Mouse (Mus musculus) neural tube, embryonic 13.5 days (tissue): ENCODE results near the gene Kazald1. TPM values are rescaled to one million over a fixed set of nuclear protein-coding genes. Genes with fewer than 3 reads are reported as not detected.

Experiments used
- ATAC-seq: fragments of 200-750 bp; cut with Nextera tagmentation; 2 replicates; pipeline ENCODE4 v1.8.0; 2017; ENCODE audit warnings: low read depth, mild to moderate bottlenecking, moderate TSS enrichment, moderate library complexity
- H3K27ac ChIP-seq: fragments of 300-500 bp; sonication (generic); replicated peaks from 2 replicates; pipeline ENCODE4 v1.5.1; 2015; ENCODE audit warnings: moderate library complexity, mild to moderate bottlenecking, inconsistent platforms
- H3K27me3 ChIP-seq: fragments of 300-500 bp; sonication (generic); 2 replicates; pipeline ENCODE4 v1.6.1; 2015; ENCODE audit warnings: mild to moderate bottlenecking, inconsistent platforms
- H3K36me3 ChIP-seq: fragments of 300-500 bp; sonication (generic); 2 replicates; pipeline ENCODE4 v1.6.1; 2015; ENCODE audit warnings: mild to moderate bottlenecking, inconsistent platforms
- H3K4me1 ChIP-seq: fragments of 300-500 bp; sonication (generic); replicated peaks from 2 replicates; pipeline ENCODE4 v1.6.1; 2015; ENCODE audit warnings: inconsistent platforms
- H3K4me2 ChIP-seq: fragments of 300-500 bp; sonication (generic); 2 replicates; pipeline ENCODE4 v1.6.1; 2015; ENCODE audit warnings: inconsistent platforms, mild to moderate bottlenecking, moderate library complexity
- H3K4me3 ChIP-seq: fragments of 300-500 bp; sonication (generic); 2 replicates; pipeline ENCODE4 v1.5.1; 2015; ENCODE audit warnings: mild to moderate bottlenecking, inconsistent platforms
- H3K9ac ChIP-seq: fragments of 300-500 bp; sonication (generic); 2 replicates; pipeline ENCODE4 v1.6.1; 2015; ENCODE audit warnings: moderate library complexity, mild to moderate bottlenecking, inconsistent platforms
- H3K9me3 ChIP-seq: fragments of 300-500 bp; sonication (generic); 2 replicates; pipeline ENCODE4 v1.6.1; 2016; ENCODE audit warnings: inconsistent platforms
- WGBS: fragments of 180-500 bp; shearing (Covaris S2); methylation state at CpG from one replicate; pipeline ENCODE4 v1.1.7; 2015; 5-methylcytosine and 5-hydroxymethylcytosine counted together
- polyA plus RNA-seq: library from polyadenylated mRNA; unstranded; fragments of >200 nt; fragmentation: Nextera tagmentation; extraction: Ambion mirVana; gene quantifications from 2 replicates; pipeline ENCODE4 v1.2.1, GENCODE M21; 2015

Gene Kazald1
- polyA plus RNA-seq, 1 experiment from 2014 or later, result 2.5 TPM

DNA sequence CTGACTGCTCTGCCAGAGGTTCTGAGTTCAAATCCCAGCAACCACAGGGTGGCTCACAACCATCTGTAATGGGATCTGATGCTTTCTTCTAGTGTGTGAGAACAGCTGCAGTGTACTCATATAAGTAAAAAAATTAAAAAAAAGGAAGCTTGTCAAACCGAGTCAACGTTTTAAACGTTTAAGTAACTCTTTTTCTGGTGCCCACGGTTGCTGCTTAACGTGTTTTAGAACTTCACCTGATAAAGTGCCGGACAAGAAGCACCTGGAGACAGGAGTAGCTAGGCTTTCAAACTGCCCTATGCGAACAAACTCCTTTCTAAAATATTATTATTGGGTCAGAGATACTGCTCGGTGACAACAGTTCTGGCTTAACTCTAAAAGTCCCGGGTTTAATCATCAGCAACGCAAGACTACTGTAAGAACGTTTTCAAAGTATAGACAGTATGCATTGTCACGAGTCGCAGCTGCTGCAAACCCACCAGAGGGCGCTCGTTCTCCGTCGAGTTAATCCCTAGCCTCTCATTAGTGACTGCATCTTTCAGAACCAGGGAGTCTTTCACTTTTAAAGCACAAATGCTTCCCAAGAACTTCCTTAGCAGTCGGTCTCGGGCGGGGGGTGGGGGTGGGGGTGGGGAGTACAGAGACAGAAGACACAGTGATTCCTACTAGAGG lies 1.0 kb upstream of the Kazald1 start:
- peaks cover 83% of the 10 kb centered on the region for H3K27me3 ChIP-seq
- H3K4me3 ChIP-seq, result peak overlapping the region; percentile 53
- no peaks in the 10 kb centered on the region for H3K9me3 ChIP-seq
- peak overlapping the region; percentile 99 for H3K4me2 ChIP-seq
- peaks cover 33% of the 10 kb centered on the region for H3K4me1 ChIP-seq
- H3K36me3 ChIP-seq, result no peaks in the 10 kb centered on the region
- 0 out of 2 replicates have a peak overlapping the region, but pooled peaks have one; percentile 86 for H3K27ac ChIP-seq
- peak; percentile 51; the same call in 1 of the 2 replicates for ATAC-seq
- H3K9ac ChIP-seq, result peak overlapping the region; percentile 75
- 8% methylated on average over 20 of the region's 20 CpGs for WGBS

- WGBS, result under 1% methylated on average over 32 of the region's 32 CpGs
- peak overlapping the region; percentile 86; the same call in 1 of the 2 replicates for H3K27ac ChIP-seq
- ATAC-seq, result peak; percentile 52
- peak overlapping the region; percentile 99 for H3K4me2 ChIP-seq
- H3K4me3 ChIP-seq, result peak overlapping the region; percentile 53
- no peaks in the 10 kb centered on the region for H3K36me3 ChIP-seq
- H3K9me3 ChIP-seq, result no peaks in the 10 kb centered on the region
- H3K4me1 ChIP-seq, result peaks cover 48% of the 10 kb centered on the region
- peaks cover 83% of the 10 kb centered on the region for H3K27me3 ChIP-seq
- H3K9ac ChIP-seq, result peak overlapping the region; percentile 75
Measured at GRCm38 (mm10) chr19:45075323-45076035, 438 bp downstream of the Kazald1 start.

DNA sequence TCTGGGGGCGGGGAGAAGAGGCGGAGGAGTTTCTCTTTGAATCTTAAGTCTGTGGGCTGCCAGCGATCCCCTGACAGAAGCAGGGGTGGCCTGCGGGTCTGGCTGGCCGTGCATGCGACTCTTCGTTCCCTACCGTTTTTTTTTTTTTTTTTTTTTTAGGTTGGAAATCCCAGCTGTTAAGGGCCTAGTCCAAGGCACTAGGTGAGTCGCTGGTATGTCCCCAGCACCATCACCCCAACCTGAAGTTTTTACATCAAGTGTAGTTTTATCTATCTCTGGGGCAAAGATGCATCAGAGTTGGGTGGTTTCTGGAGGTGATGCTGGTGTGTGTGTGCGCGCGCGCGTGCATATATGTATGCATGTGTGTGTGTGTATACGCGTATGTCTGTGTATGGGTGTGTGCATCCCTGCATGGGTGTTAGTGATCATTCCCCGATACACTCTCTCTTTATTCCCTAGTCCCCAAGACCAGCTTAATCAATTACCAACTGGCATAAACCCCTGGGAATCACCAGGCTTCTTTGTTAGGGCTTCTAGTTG lies 1.1 kb downstream of the Kazald1 start:
- peak overlapping the region; percentile 75; the same call in 1 of the 2 replicates for H3K9ac ChIP-seq
- WGBS, result 9% methylated on average over 17 of the region's 17 CpGs
- H3K9me3 ChIP-seq, result no peaks in the 10 kb centered on the region
- peaks cover 54% of the 10 kb centered on the region for H3K4me1 ChIP-seq
- H3K4me2 ChIP-seq, result peak overlapping the region; percentile 99
- H3K4me3 ChIP-seq, result peak overlapping the region; percentile 53
- H3K27me3 ChIP-seq, result peaks cover 83% of the 10 kb centered on the region
- no peak for ATAC-seq
- no peaks in the 10 kb centered on the region for H3K36me3 ChIP-seq
- H3K27ac ChIP-seq, result no peak overlapping the region

- Histone ChIP-seq H3K36me3 (no peaks in the 10 kb centered on the region), H3K4me1 (peaks cover 56% of the 10 kb centered on the region), H3K4me2 (peak overlapping the region; percentile 99), H3K4me3 (peak overlapping the region; percentile 35), H3K27ac (no peak overlapping the region), H3K9ac (peak overlapping the region; percentile 64), H3K9me3 (no peaks in the 10 kb centered on the region), H3K27me3 (peaks cover 83% of the 10 kb centered on the region)
- no peak for ATAC-seq
- WGBS, result under 1% methylated on average over 62 of the region's 62 CpGs
Measured at GRCm38 (mm10) chr19:45076586-45077510, 1.8 kb downstream of the Kazald1 start.

DNA sequence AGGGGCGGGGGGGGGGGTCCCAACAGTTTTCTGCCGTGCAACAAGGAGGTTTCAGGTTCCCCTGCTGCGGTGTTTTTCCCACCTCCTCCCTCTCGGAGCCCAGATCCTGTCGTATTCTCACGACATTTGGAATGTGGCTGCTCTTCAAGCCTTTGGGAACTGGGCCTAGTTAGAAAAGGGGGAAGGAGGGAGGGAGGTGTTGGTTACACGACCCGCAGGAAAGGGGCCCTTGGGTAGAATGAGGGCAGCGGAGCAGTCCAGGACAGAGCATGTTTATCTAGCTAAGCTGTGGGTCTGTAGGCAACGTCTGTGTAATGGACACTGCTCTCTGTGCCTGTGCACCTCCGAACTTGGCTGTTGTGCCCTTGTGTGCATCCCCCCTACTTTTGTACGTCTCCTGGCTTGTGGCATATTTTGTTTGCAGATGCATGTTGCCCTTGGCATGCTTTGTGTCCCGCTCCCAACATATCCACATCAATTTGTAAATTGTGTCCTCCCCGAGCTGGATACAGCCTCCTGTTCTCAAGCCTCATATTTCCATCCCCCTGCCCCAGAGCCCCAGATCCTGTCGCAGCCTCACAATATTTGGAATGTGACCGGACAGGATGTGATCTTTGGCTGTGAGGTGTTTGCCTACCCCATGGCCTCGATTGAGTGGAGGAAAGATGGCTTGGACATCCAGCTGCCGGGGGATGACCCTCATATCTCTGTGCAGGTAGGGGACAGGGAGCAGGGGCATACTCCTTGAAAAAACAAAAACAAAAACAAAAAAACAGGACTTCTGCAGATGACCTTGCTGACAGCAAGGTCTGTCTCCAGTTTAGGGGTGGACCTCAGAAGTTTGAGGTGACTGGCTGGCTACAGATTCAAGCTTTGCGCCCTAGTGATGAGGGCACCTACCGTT lies 3.0 kb downstream of the Kazald1 start:
- peaks cover 86% of the 10 kb centered on the region for H3K27me3 ChIP-seq
- H3K4me1 ChIP-seq, result peaks cover 56% of the 10 kb centered on the region
- 7% methylated on average over 20 of the region's 20 CpGs for WGBS
- H3K9ac ChIP-seq, result no peak overlapping the region
- H3K27ac ChIP-seq, result no peak overlapping the region
- H3K36me3 ChIP-seq, result no peaks in the 10 kb centered on the region
- H3K4me2 ChIP-seq, result no peak overlapping the region
- ATAC-seq, result no peak
- no peak overlapping the region for H3K4me3 ChIP-seq
- H3K9me3 ChIP-seq, result no peaks in the 10 kb centered on the region

- H3K9ac ChIP-seq, result peak overlapping the region; percentile 44; the same call in 1 of the 2 replicates
- H3K9me3 ChIP-seq, result no peaks in the 10 kb centered on the region
- WGBS, result 8% methylated on average over 17 of the region's 17 CpGs
- H3K27ac ChIP-seq, result no peak overlapping the region
- H3K4me2 ChIP-seq, result peak overlapping the region; percentile 45
- peak overlapping the region; percentile 23 for H3K4me3 ChIP-seq
- peaks cover 52% of the 10 kb centered on the region for H3K4me1 ChIP-seq
- peaks cover 90% of the 10 kb centered on the region for H3K27me3 ChIP-seq
- no peak for ATAC-seq
- no peaks in the 10 kb centered on the region for H3K36me3 ChIP-seq
Measured at GRCm38 (mm10) chr19:45078971-45079764, 4.1 kb downstream of the Kazald1 start.

DNA sequence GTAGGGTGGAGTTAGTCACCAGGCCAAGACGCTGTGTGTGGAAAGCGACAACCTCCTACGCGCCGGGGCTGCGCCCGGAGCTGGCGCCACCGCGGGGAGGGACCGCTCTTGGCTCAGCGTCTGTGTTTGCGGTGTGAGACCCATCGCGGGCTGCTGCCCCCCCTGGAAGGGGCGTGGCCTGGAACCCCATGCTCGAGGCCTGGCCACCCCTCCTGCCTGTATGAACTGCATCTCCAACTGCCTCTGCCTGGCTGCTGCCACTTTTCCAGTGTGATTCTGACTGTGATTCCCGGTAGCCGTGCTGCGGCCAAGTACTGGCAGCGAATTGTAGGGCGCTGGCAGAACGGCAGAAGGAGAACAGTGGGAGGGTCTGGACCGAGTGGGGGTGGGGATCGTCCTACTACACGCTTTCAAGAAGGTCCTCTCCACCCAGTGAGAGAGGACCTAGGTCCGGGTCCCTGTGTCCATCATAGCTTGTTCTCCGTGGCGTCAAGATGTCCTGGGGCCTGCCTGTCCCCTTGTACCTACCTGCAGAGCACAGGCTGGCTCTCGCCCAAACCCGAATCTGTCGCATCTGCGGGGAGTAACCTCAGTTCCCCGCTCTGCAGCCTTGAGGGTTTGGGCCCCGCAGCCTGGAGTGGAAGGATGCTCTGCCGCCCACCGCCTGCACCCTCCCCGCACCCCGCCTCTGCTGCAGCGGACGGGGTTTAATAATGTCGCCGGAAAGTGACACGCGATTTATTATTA lies 4.9 kb downstream of the Kazald1 start:
- H3K4me2 ChIP-seq, result peak overlapping the region; percentile 45
- H3K4me1 ChIP-seq, result peaks cover 49% of the 10 kb centered on the region
- no peaks in the 10 kb centered on the region for H3K36me3 ChIP-seq
- peaks cover 98% of the 10 kb centered on the region for H3K27me3 ChIP-seq
- no peak overlapping the region for H3K27ac ChIP-seq
- WGBS, result under 1% methylated on average over 45 of the region's 45 CpGs
- peak overlapping the region; percentile 44 for H3K9ac ChIP-seq
- ATAC-seq, result no peak
- peak overlapping the region; percentile 23 for H3K4me3 ChIP-seq
- H3K9me3 ChIP-seq, result no peaks in the 10 kb centered on the region

- no peaks in the 10 kb centered on the region for H3K36me3 ChIP-seq
- peak overlapping the region; percentile 44 for H3K9ac ChIP-seq
- H3K9me3 ChIP-seq, result no peaks in the 10 kb centered on the region
- H3K4me2 ChIP-seq, result peak overlapping the region; percentile 45
- peaks cover 100% of the 10 kb centered on the region for H3K27me3 ChIP-seq
- 2% methylated on average over 17 of the region's 17 CpGs for WGBS
- H3K4me1 ChIP-seq, result peaks cover 44% of the 10 kb centered on the region
- ATAC-seq, result no peak
- H3K4me3 ChIP-seq, result peak overlapping the region; percentile 23
- no peak overlapping the region for H3K27ac ChIP-seq
Measured at GRCm38 (mm10) chr19:45080711-45081110, 5.7 kb downstream of the Kazald1 start.

DNA sequence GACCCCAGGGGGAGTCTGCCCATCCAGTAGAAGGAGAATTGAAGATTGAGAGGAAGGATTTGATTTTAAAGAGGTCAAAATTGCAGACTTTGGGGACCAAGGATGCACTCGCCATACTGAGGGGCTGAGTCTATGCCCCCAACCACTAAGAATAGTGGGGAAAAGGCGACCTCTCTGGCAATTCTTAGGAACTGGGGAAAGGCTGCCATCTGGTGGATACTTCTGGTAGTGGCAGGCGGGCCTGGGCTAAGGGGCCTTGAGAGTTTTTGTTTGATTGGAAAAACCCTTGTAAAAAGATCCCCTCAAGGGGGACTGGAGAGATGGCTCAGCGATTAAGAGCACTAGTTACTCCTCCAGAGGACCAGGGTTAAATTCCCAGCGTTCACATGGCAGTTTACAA lies 6.2 kb downstream of the Kazald1 start:
- H3K27ac ChIP-seq, result no peak overlapping the region
- H3K9me3 ChIP-seq, result no peaks in the 10 kb centered on the region
- H3K9ac ChIP-seq, result no peak overlapping the region
- H3K4me3 ChIP-seq, result peak overlapping the region; percentile 23; the same call in 1 of the 2 replicates
- peaks cover 100% of the 10 kb centered on the region for H3K27me3 ChIP-seq
- no peak for ATAC-seq
- WGBS, result 1% methylated on average over 5 of the region's 5 CpGs
- H3K36me3 ChIP-seq, result no peaks in the 10 kb centered on the region
- peaks cover 38% of the 10 kb centered on the region for H3K4me1 ChIP-seq
- peak overlapping the region; percentile 45 for H3K4me2 ChIP-seq
